Mouse (Mus musculus): ENCODE measurements around the gene Dach1. TPM values are rescaled to one million over a fixed set of nuclear protein-coding genes. Genes with fewer than 3 reads are reported as not detected.

Gene Dach1
- polyA plus RNA-seq, 1 experiment from 2014 or later = 8.6 TPM

- Histone ChIP-seq H3K27ac (ENCODE audit: low read length) (no peak overlapping the region), H3K36me3 (ENCODE audit: control insufficient read depth, insufficient read depth) (no peaks in the 10 kb centered on the region), H3K4me3 (replicated peaks; ENCODE audit: low read length) (no peak overlapping the region), H3K4me1 (replicated peaks; ENCODE audit: control insufficient read depth, insufficient read depth, low read length) (peaks cover 7% of the 10 kb centered on the region), H3K27me3 (replicated peaks; ENCODE audit: control insufficient read depth, insufficient read depth, low read length) (0 out of 2 replicates have a peak, but pooled peaks cover 2% of the 10 kb centered on the region), H3K4me2 (ENCODE audit: low read length) (no peak overlapping the region), H3K9me3 (ENCODE audit: control insufficient read depth, low read length) (no peaks in the 10 kb centered on the region), H3K9ac (replicated peaks; ENCODE audit: low read depth, low read length) (no peak overlapping the region)
- 82% methylated on average over 4 of the region's 4 CpGs for WGBS
- no peak for ATAC-seq
Observed at GRCm38 (mm10) chr14:98067273-98067905, 102.2 kb downstream of the Dach1 start.

- 23% methylated on average over 2 of the region's 2 CpGs for WGBS
- H3K4me2 ChIP-seq (ENCODE audit: low read length) = no peak overlapping the region
- peak; percentile 31; the same call in 1 of the 2 replicates for ATAC-seq
Observed at GRCm38 (mm10) chr14:98064190-98064589, 105.4 kb downstream of the Dach1 start.

GRCm38 (mm10) chr14:98049329-98049728, 120.2 kb downstream of the Dach1 start:
- Histone ChIP-seq H3K9ac (replicated peaks; ENCODE audit: low read depth, low read length) (no peak overlapping the region), H3K4me1 (replicated peaks; ENCODE audit: control insufficient read depth, insufficient read depth, low read length) (peaks cover 6% of the 10 kb centered on the region), H3K36me3 (ENCODE audit: control insufficient read depth, insufficient read depth) (no peaks in the 10 kb centered on the region), H3K27me3 (replicated peaks; ENCODE audit: control insufficient read depth, insufficient read depth, low read length) (no peaks in the 10 kb centered on the region), H3K27ac (ENCODE audit: low read length) (no peak overlapping the region), H3K4me2 (ENCODE audit: low read length) (no peak overlapping the region), H3K9me3 (ENCODE audit: control insufficient read depth, low read length) (no peaks in the 10 kb centered on the region), H3K4me3 (replicated peaks; ENCODE audit: low read length) (no peak overlapping the region)
- ATAC-seq = no peak
- WGBS = 11% methylated on average over 2 of the region's 2 CpGs

More at GRCm38 (mm10) chr14:98064190-98064589, 105.4 kb downstream of the Dach1 start:
- no peak overlapping the region for H3K4me3 ChIP-seq (replicated peaks; ENCODE audit: low read length)
- no peaks in the 10 kb centered on the region for H3K36me3 ChIP-seq (ENCODE audit: control insufficient read depth, insufficient read depth)
- H3K27me3 ChIP-seq (replicated peaks; ENCODE audit: control insufficient read depth, insufficient read depth, low read length) = no peaks in the 10 kb centered on the region
- H3K9me3 ChIP-seq (ENCODE audit: control insufficient read depth, low read length) = no peaks in the 10 kb centered on the region
- H3K9ac ChIP-seq (replicated peaks; ENCODE audit: low read depth, low read length) = no peak overlapping the region
- H3K4me1 ChIP-seq (replicated peaks; ENCODE audit: control insufficient read depth, insufficient read depth, low read length) = no peaks in the 10 kb centered on the region
- no peak overlapping the region for H3K27ac ChIP-seq (ENCODE audit: low read length)

- H3K9me3 ChIP-seq (ENCODE audit: control insufficient read depth, low read length) = no peaks in the 10 kb centered on the region
- H3K4me3 ChIP-seq (replicated peaks; ENCODE audit: low read length) = no peak overlapping the region
- 30% methylated on average over 2 of the region's 2 CpGs for WGBS
- no peak overlapping the region for H3K27ac ChIP-seq (ENCODE audit: low read length)
- no peak for ATAC-seq
- no peak overlapping the region for H3K4me2 ChIP-seq (ENCODE audit: low read length)
- H3K9ac ChIP-seq (replicated peaks; ENCODE audit: low read depth, low read length) = no peak overlapping the region
- peaks cover 6% of the 10 kb centered on the region for H3K4me1 ChIP-seq (replicated peaks; ENCODE audit: control insufficient read depth, insufficient read depth, low read length)
- H3K36me3 ChIP-seq (ENCODE audit: control insufficient read depth, insufficient read depth) = no peaks in the 10 kb centered on the region
- no peaks in the 10 kb centered on the region for H3K27me3 ChIP-seq (replicated peaks; ENCODE audit: control insufficient read depth, insufficient read depth, low read length)
Observed at GRCm38 (mm10) chr14:98048403-98048802, 121.2 kb downstream of the Dach1 start.

- Histone ChIP-seq H3K4me2 (ENCODE audit: low read length) (no peak overlapping the region), H3K9ac (replicated peaks; ENCODE audit: low read depth, low read length) (no peak overlapping the region), H3K4me1 (replicated peaks; ENCODE audit: control insufficient read depth, insufficient read depth, low read length) (peaks cover 6% of the 10 kb centered on the region), H3K9me3 (ENCODE audit: control insufficient read depth, low read length) (no peaks in the 10 kb centered on the region), H3K27me3 (replicated peaks; ENCODE audit: control insufficient read depth, insufficient read depth, low read length) (no peaks in the 10 kb centered on the region), H3K36me3 (ENCODE audit: control insufficient read depth, insufficient read depth) (no peaks in the 10 kb centered on the region), H3K27ac (ENCODE audit: low read length) (no peak overlapping the region), H3K4me3 (replicated peaks; ENCODE audit: low read length) (no peak overlapping the region)
- WGBS = 41% methylated on average over 3 of the region's 3 CpGs
- no peak for ATAC-seq
Observed at GRCm38 (mm10) chr14:98047670-98048069, 121.9 kb downstream of the Dach1 start.

- Histone ChIP-seq H3K4me3 (replicated peaks; ENCODE audit: low read length) (no peak overlapping the region), H3K27me3 (replicated peaks; ENCODE audit: control insufficient read depth, insufficient read depth, low read length) (no peaks in the 10 kb centered on the region), H3K9ac (replicated peaks; ENCODE audit: low read depth, low read length) (no peak overlapping the region), H3K9me3 (ENCODE audit: control insufficient read depth, low read length) (no peaks in the 10 kb centered on the region), H3K36me3 (ENCODE audit: control insufficient read depth, insufficient read depth) (no peaks in the 10 kb centered on the region), H3K27ac (ENCODE audit: low read length) (no peak overlapping the region), H3K4me2 (ENCODE audit: low read length) (no peak overlapping the region), H3K4me1 (replicated peaks; ENCODE audit: control insufficient read depth, insufficient read depth, low read length) (peaks cover 6% of the 10 kb centered on the region)
- peak; percentile 72 for ATAC-seq
Observed at GRCm38 (mm10) chr14:98046960-98047359, 122.6 kb downstream of the Dach1 start.

- no peak overlapping the region for H3K4me2 ChIP-seq (ENCODE audit: low read length)
- 45% methylated on average over 1 of the region's 1 CpGs for WGBS
- H3K9me3 ChIP-seq (ENCODE audit: control insufficient read depth, low read length) = no peaks in the 10 kb centered on the region
- no peak overlapping the region for H3K27ac ChIP-seq (ENCODE audit: low read length)
- no peak overlapping the region for H3K4me3 ChIP-seq (replicated peaks; ENCODE audit: low read length)
- no peak for ATAC-seq
- H3K36me3 ChIP-seq (ENCODE audit: control insufficient read depth, insufficient read depth) = no peaks in the 10 kb centered on the region
- H3K27me3 ChIP-seq (replicated peaks; ENCODE audit: control insufficient read depth, insufficient read depth, low read length) = no peaks in the 10 kb centered on the region
- H3K9ac ChIP-seq (replicated peaks; ENCODE audit: low read depth, low read length) = no peak overlapping the region
- no peaks in the 10 kb centered on the region for H3K4me1 ChIP-seq (replicated peaks; ENCODE audit: control insufficient read depth, insufficient read depth, low read length)
Observed at GRCm38 (mm10) chr14:98038524-98038923, 131.0 kb downstream of the Dach1 start.

GRCm38 (mm10) chr14:98037175-98037574, 132.4 kb downstream of the Dach1 start:
- 51% methylated on average over 3 of the region's 3 CpGs for WGBS
- Histone ChIP-seq H3K9me3 (ENCODE audit: control insufficient read depth, low read length) (no peaks in the 10 kb centered on the region), H3K27me3 (replicated peaks; ENCODE audit: control insufficient read depth, insufficient read depth, low read length) (no peaks in the 10 kb centered on the region), H3K4me1 (replicated peaks; ENCODE audit: control insufficient read depth, insufficient read depth, low read length) (no peaks in the 10 kb centered on the region), H3K4me2 (ENCODE audit: low read length) (no peak overlapping the region), H3K27ac (ENCODE audit: low read length) (no peak overlapping the region), H3K4me3 (replicated peaks; ENCODE audit: low read length) (no peak overlapping the region), H3K9ac (replicated peaks; ENCODE audit: low read depth, low read length) (no peak overlapping the region), H3K36me3 (ENCODE audit: control insufficient read depth, insufficient read depth) (no peaks in the 10 kb centered on the region)
- ATAC-seq = no peak

GRCm38 (mm10) chr14:98035261-98035660, 134.3 kb downstream of the Dach1 start:
- 3% methylated on average over 1 of the region's 1 CpGs for WGBS
- Histone ChIP-seq H3K27me3 (replicated peaks; ENCODE audit: control insufficient read depth, insufficient read depth, low read length) (no peaks in the 10 kb centered on the region), H3K9ac (replicated peaks; ENCODE audit: low read depth, low read length) (no peak overlapping the region), H3K9me3 (ENCODE audit: control insufficient read depth, low read length) (no peaks in the 10 kb centered on the region), H3K36me3 (ENCODE audit: control insufficient read depth, insufficient read depth) (no peaks in the 10 kb centered on the region), H3K27ac (ENCODE audit: low read length) (no peak overlapping the region), H3K4me3 (replicated peaks; ENCODE audit: low read length) (no peak overlapping the region), H3K4me2 (ENCODE audit: low read length) (no peak overlapping the region), H3K4me1 (replicated peaks; ENCODE audit: control insufficient read depth, insufficient read depth, low read length) (no peaks in the 10 kb centered on the region)
- ATAC-seq = no peak

GRCm38 (mm10) chr14:98023540-98023939, 146.0 kb downstream of the Dach1 start:
- H3K27me3 ChIP-seq (replicated peaks; ENCODE audit: control insufficient read depth, insufficient read depth, low read length) = no peaks in the 10 kb centered on the region
- 81% methylated on average over 4 of the region's 4 CpGs for WGBS
- ATAC-seq = no peak
- no peak overlapping the region for H3K9ac ChIP-seq (replicated peaks; ENCODE audit: low read depth, low read length)
- H3K4me3 ChIP-seq (replicated peaks; ENCODE audit: low read length) = no peak overlapping the region
- H3K36me3 ChIP-seq (ENCODE audit: control insufficient read depth, insufficient read depth) = no peaks in the 10 kb centered on the region
- H3K4me1 ChIP-seq (replicated peaks; ENCODE audit: control insufficient read depth, insufficient read depth, low read length) = no peaks in the 10 kb centered on the region
- no peak overlapping the region for H3K4me2 ChIP-seq (ENCODE audit: low read length)
- H3K9me3 ChIP-seq (ENCODE audit: control insufficient read depth, low read length) = no peaks in the 10 kb centered on the region
- H3K27ac ChIP-seq (ENCODE audit: low read length) = no peak overlapping the region
